Mouse (Mus musculus) stomach, postnatal 0 days (tissue): Measurements from ENCODE around the gene 4930568D16Rik. TPM values are rescaled to one million over a fixed set of nuclear protein-coding genes. Genes with fewer than 3 reads are reported as not detected.

Experiments
- ATAC-seq: fragments of 200-750 bp; cut with Nextera tagmentation; 2 replicates; pipeline ENCODE4 v1.8.0; 2017; ENCODE audit not compliant: low FRiP score, low TSS enrichment
- DNase-seq: peaks from one replicate; pipeline ENCODE4 v3.0.0-alpha.2; 2016; ENCODE audit warnings: low spot score
- H3K27ac ChIP-seq: fragments of 300-500 bp; sonication (generic); replicated peaks from 2 replicates; pipeline ENCODE4 v1.5.1; 2014; ENCODE audit warnings: mild to moderate bottlenecking, control low read depth
- H3K27me3 ChIP-seq: fragments of 300-500 bp; sonication (generic); 2 replicates; pipeline ENCODE4 v1.6.1; 2014; ENCODE audit warnings: low read length; ENCODE audit not compliant: control insufficient read depth, insufficient read depth
- H3K36me3 ChIP-seq: fragments of 300-500 bp; sonication (generic); 2 replicates; pipeline ENCODE4 v1.6.1; 2014; ENCODE audit warnings: low read length, mixed read lengths; ENCODE audit not compliant: control insufficient read depth, insufficient read depth
- H3K4me1 ChIP-seq: fragments of 300-500 bp; sonication (generic); replicated peaks from 2 replicates; pipeline ENCODE4 v1.6.1; 2014; ENCODE audit warnings: antibody characterized with exemption; ENCODE audit not compliant: control insufficient read depth, insufficient read depth
- H3K4me2 ChIP-seq: fragments of 300-500 bp; sonication (generic); replicated peaks from 2 replicates; pipeline ENCODE4 v1.6.1; 2014; ENCODE audit warnings: low read depth, mild to moderate bottlenecking, control low read depth, moderate library complexity
- H3K4me3 ChIP-seq: fragments of 300-500 bp; sonication (generic); 2 replicates; pipeline ENCODE4 v1.5.1; 2014; ENCODE audit warnings: low read depth, low read length, control low read depth
- H3K9ac ChIP-seq: fragments of 300-500 bp; sonication (generic); 2 replicates; pipeline ENCODE4 v1.6.1; 2014; ENCODE audit warnings: mild to moderate bottlenecking, low read length, control low read depth, mixed read lengths
- H3K9me3 ChIP-seq: fragments of 300-500 bp; sonication (generic); 2 replicates; pipeline ENCODE4 v1.6.1; 2016; ENCODE audit warnings: low read length; ENCODE audit not compliant: control insufficient read depth
- CTCF ChIP-seq: IDR thresholded peaks from 2 replicates; pipeline ENCODE4 v1.5.1; 2016; ENCODE audit warnings: antibody characterized with exemption, low read depth, mild to moderate bottlenecking, moderate library complexity
- EP300 ChIP-seq: optimal IDR thresholded peaks from 2 replicates; pipeline ENCODE3; 2016; ENCODE audit warnings: antibody characterized with exemption
- WGBS: fragments of 180-500 bp; shearing (Covaris S2); extraction: QIAGEN DNeasy Blood & Tissue Kit; methylation state at CpG from one replicate; pipeline ENCODE4 v1.1.7; 2014; 5-methylcytosine and 5-hydroxymethylcytosine counted together
- polyA plus RNA-seq: library from polyadenylated mRNA; unstranded; fragments of >200 nt; fragmentation: Nextera tagmentation; extraction: Ambion mirVana; gene quantifications from 2 replicates; pipeline ENCODE4 v1.2.1, GENCODE M21; 2015

The 4930568D16Rik gene
- polyA plus RNA-seq, 1 experiment from 2014 or later: not detected

DNA sequence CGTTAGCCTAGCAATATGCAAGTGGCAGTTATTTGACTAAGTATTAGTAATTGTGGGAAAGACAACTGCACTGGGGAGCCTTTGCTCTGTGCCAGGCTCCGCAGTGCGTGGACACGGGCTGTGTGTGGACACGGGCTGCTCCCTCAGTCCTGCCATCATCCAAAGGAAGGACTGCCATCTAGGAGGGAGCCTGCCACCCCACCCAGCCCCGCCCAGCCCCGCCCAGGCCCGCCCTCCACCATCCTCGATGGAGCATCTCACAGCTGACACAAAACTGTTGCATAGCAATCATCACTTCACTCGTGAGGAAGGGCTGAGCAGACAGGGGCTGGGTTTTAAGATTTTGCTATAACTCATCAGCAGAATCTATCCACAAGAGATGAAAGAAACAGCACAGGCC lies 41.6 kb downstream of the 4930568D16Rik start:
- H3K9me3 ChIP-seq: no peaks in the 10 kb centered on the region
- H3K4me2 ChIP-seq: no peak overlapping the region
- 56% methylated on average over 10 of the region's 10 CpGs for WGBS
- DNase-seq (no peak), ATAC-seq (no peak)
- TF ChIP-seq CTCF (no peak), EP300 (no peak)
- H3K9ac ChIP-seq: no peak overlapping the region
- no peak overlapping the region for H3K4me3 ChIP-seq
- H3K4me1 ChIP-seq: no peaks in the 10 kb centered on the region; the same call in 1 of the 2 replicates
- peaks cover 6% of the 10 kb centered on the region; the same call in 1 of the 2 replicates for H3K36me3 ChIP-seq
- H3K27ac ChIP-seq: no peak overlapping the region
- H3K27me3 ChIP-seq: no peaks in the 10 kb centered on the region; the same call in 1 of the 2 replicates

GRCm38 (mm10) chr2:35322404-35323164 lies 44.9 kb downstream of the 4930568D16Rik start:
- H3K9ac ChIP-seq: 0 out of 2 replicates have a peak overlapping the region, but pooled peaks have one; percentile 31
- 36% methylated on average over 10 of the region's 10 CpGs for WGBS
- H3K27me3 ChIP-seq: no peaks in the 10 kb centered on the region; the same call in 1 of the 2 replicates
- H3K4me2 ChIP-seq: peak overlapping the region; percentile 8; the same call in 1 of the 2 replicates
- H3K36me3 ChIP-seq: peaks cover 16% of the 10 kb centered on the region
- no peak for TF ChIP-seq CTCF
- no peak for TF ChIP-seq EP300
- DNase-seq (peak; percentile 89), ATAC-seq (peak; percentile 92)
- no peaks in the 10 kb centered on the region; the same call in 1 of the 2 replicates for H3K4me1 ChIP-seq
- H3K9me3 ChIP-seq: no peaks in the 10 kb centered on the region
- H3K27ac ChIP-seq: peak overlapping the region; percentile 81
- H3K4me3 ChIP-seq: no peak overlapping the region

DNA sequence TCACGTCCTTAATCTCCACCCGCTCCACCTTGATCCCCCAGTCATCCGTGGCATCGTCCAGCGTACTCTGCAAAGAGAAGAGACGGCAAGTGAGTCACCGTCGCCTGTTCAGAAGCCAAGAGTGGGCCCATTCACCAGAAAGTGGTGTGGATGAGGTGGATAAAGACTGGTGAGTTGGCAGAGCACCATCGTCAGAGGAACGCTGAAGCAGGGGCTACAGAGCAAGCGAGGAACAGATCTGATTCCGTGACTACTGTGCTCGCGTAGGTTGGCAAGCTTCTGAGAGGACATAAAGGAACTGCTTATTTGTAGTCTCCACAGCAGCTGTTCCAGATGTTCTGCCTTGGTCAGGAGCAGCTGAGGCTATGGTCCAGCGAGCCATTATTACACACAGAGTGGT lies 47.1 kb downstream of the 4930568D16Rik start:
- H3K9ac ChIP-seq: no peak overlapping the region
- 90% methylated on average over 15 of the region's 15 CpGs for WGBS
- DNase-seq (no peak), ATAC-seq (no peak)
- TF ChIP-seq CTCF (no peak), EP300 (no peak)
- H3K4me3 ChIP-seq: no peak overlapping the region
- H3K4me1 ChIP-seq: no peaks in the 10 kb centered on the region
- H3K27me3 ChIP-seq: no peaks in the 10 kb centered on the region
- no peak overlapping the region for H3K4me2 ChIP-seq
- H3K27ac ChIP-seq: no peak overlapping the region
- H3K36me3 ChIP-seq: peaks cover 19% of the 10 kb centered on the region
- no peaks in the 10 kb centered on the region for H3K9me3 ChIP-seq

DNA sequence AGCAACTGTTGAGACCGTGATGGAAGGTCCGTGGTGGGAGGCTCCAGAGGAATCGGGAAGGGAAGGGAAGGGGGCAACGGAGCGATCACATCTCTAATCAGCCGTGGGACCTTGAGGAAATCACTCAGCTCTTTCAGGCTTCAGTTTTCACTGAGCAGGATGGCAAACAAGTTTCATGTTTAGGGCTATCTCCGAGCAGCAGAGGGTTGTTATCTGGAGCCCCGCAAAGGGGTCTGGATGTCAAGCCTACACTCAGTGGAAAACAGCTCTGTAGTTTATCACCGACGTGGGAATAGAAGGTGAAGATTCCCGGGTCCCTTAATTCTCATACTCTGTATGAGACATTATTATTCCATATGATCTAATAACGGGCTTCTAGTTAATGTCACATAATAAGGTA lies 49.1 kb downstream of the 4930568D16Rik start:
- Histone ChIP-seq H3K27me3 (no peaks in the 10 kb centered on the region), H3K27ac (no peak overlapping the region), H3K4me3 (no peak overlapping the region), H3K4me1 (no peaks in the 10 kb centered on the region), H3K9me3 (no peaks in the 10 kb centered on the region), H3K4me2 (no peak overlapping the region), H3K36me3 (peaks cover 14% of the 10 kb centered on the region), H3K9ac (no peak overlapping the region)
- 82% methylated on average over 12 of the region's 12 CpGs for WGBS
- TF ChIP-seq CTCF: no peak
- no peak for TF ChIP-seq EP300
- DNase-seq: no peak
- no peak for ATAC-seq

- ATAC-seq (no peak), DNase-seq (no peak)
- Histone ChIP-seq H3K27me3 (no peaks in the 10 kb centered on the region), H3K27ac (no peak overlapping the region), H3K4me1 (no peaks in the 10 kb centered on the region), H3K4me2 (no peak overlapping the region), H3K36me3 (peaks cover 13% of the 10 kb centered on the region), H3K9ac (no peak overlapping the region), H3K9me3 (no peaks in the 10 kb centered on the region), H3K4me3 (no peak overlapping the region)
- TF ChIP-seq CTCF: no peak
- no peak for TF ChIP-seq EP300
- 86% methylated on average over 4 of the region's 4 CpGs for WGBS
Measured at GRCm38 (mm10) chr2:35317604-35318003, 49.9 kb downstream of the 4930568D16Rik start.

GRCm38 (mm10) chr2:35314300-35314699 lies 53.2 kb downstream of the 4930568D16Rik start:
- DNase-seq: no peak
- 52% methylated on average over 3 of the region's 3 CpGs for WGBS
- H3K9ac ChIP-seq: no peak overlapping the region
- ATAC-seq: no peak
- H3K27ac ChIP-seq: no peak overlapping the region
- no peak overlapping the region for H3K4me2 ChIP-seq
- no peak overlapping the region for H3K4me3 ChIP-seq
- no peak for TF ChIP-seq CTCF
- TF ChIP-seq EP300: no peak
- peaks cover 6% of the 10 kb centered on the region; the same call in 1 of the 2 replicates for H3K36me3 ChIP-seq
- H3K9me3 ChIP-seq: no peaks in the 10 kb centered on the region
- no peaks in the 10 kb centered on the region for H3K27me3 ChIP-seq
- H3K4me1 ChIP-seq: no peaks in the 10 kb centered on the region
